Mouse (Mus musculus): ENCODE results near the gene Mvb12b.

Mvb12b gene

DNA sequence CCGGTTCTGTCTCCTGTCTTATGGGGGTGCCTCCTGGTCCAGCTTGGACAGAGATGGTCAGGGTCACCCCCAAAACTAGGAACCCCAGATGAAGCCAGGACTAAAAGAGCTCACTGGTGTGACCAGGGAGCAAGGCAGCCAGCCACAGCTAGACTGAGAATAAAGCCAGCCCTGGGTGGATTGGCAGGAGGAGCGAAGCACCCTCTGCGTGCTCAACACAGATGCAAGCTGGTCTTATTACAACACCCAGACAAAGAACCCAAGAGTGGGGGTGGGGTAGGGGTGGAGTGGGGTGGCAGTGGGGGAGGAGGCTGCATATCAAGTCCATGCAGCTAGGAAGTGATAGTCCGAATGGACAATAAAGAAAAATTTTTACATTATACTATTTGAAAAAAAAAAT lies 204.2 kb downstream of the Mvb12b start:
- no peak for DNase-seq (ENCODE audit: low spot score)

DNA sequence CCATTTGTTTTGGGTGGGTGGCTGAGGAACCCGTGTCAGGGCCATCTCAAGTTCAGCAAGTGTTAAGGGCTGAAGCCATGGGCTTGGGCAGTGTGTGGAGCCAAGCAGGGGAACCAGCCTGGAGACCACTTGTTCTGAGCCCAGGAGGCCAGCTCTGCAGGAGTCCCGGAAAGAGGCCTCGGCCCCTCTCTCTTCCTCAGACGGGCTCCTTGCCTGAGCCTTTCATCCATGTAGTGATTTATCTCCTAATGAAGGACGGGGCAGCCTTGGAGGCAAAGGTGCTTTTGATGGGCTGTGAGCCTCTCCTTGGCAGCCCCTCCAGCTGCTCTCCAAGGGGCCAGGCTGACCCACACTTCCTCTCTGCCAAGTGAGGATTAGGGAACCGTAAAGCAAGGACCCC lies 204.7 kb downstream of the Mvb12b start:
- no peak for DNase-seq (ENCODE audit: low spot score)

DNA sequence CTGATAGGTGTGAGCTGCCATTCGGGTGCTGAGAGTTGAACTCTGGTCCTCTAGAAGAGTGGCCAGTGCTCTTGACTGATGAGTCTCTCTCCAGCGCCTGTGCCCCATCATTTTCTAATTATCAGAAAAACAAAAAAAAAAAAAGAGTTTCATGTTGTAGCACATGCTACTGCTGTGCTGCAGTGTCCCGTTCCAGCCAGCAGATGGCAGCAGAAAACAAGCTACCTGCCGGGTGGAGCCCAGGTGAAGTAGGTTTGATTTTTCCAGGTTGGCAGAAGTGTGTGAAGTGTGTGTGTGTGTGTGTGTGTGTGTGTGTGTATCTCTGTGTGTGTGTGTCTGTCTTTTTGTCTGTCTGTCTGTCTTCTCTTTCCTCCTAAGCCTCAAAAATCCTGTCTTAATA lies 205.5 kb downstream of the Mvb12b start:
- DNase-seq (ENCODE audit: low spot score), result peak; percentile 26

All from left cerebral cortex, adult 11 months (tissue).